In genomic region chr14:29090074-29090473, GRCm38 (mm10) we compare ENCODE assay signal across 8 mouse cellular contexts.
DNase-seq lines count a peak whose midpoint lies in the region; ATAC-seq lines count a peak whose summit lies in the region.

No protein-coding gene starts in this region.

- H3K27me3 ChIP-seq in hindbrain, embryonic 15.5 days, result no peaks in the 10 kb centered on the region

- peaks cover 3% of the 10 kb centered on the region; the same call in 1 of the 2 replicates for H3K4me1 ChIP-seq in hindbrain, embryonic 15.5 days (replicated peaks)

- H3K4me3 ChIP-seq in hindbrain, embryonic 15.5 days, result no peak overlapping the region

- H3K9me3 ChIP-seq in hindbrain, embryonic 15.5 days, result no peaks in the 10 kb centered on the region

- no peak overlapping the region for H3K27ac ChIP-seq in hindbrain, embryonic 15.5 days (replicated peaks)

- peak; percentile 81 to 92 for DNase-seq in adrenal gland, adult (ENCODE audit: inconsistent age in 2 of 2, low spot score in 1 of 2)
- peak; percentile 91 to 96 for DNase-seq in cerebellum, postnatal 14 days
- DNase-seq in frontal cortex, postnatal 25 days (ENCODE audit: low spot score in 2 of 2), result peak; percentile 59 to 66
- DNase-seq in layer of hippocampus, postnatal 36 days, result peak; percentile 68 to 74
- peak; percentile 72 to 77 for DNase-seq in lung, postnatal 4 days
- DNase-seq in right cerebral cortex, postnatal 14 days, result peak; percentile 88
- DNase-seq in natural killer cell, adult 2 months (ENCODE audit: low spot score in 2 of 2), result no peak

- peak; percentile 76 for ATAC-seq in hindbrain, embryonic 15.5 days (ENCODE audit: low FRiP score, low read depth)

- no peak overlapping the region for H3K9ac ChIP-seq in hindbrain, embryonic 15.5 days

- H3K4me2 ChIP-seq in hindbrain, embryonic 15.5 days, result no peak overlapping the region

- no peaks in the 10 kb centered on the region for H3K36me3 ChIP-seq in hindbrain, embryonic 15.5 days

- WGBS in hindbrain, embryonic 15.5 days, result 8% methylated on average over 5 of the region's 5 CpGs

Comparison
In these comparisons a context has a peak if more than half of its experiments do, and no peak if none do; other contexts are left out.
1. DNase-seq: peak in adrenal gland, adult (2 of 2), cerebellum, postnatal 14 days (2 of 2), frontal cortex, postnatal 25 days (2 of 2), layer of hippocampus, postnatal 36 days (2 of 2), lung, postnatal 4 days (2 of 2) and right cerebral cortex, postnatal 14 days (single experiment); none in natural killer cell, adult 2 months (0 of 2).